Mouse (Mus musculus): ENCODE measurements around the gene Phlpp1.
"Not testable (repeated sequence)": the region's sequence is repeated elsewhere in the genome, so short reads cannot be mapped to it uniquely, and the experiment has no call there.

The Phlpp1 gene

DNA sequence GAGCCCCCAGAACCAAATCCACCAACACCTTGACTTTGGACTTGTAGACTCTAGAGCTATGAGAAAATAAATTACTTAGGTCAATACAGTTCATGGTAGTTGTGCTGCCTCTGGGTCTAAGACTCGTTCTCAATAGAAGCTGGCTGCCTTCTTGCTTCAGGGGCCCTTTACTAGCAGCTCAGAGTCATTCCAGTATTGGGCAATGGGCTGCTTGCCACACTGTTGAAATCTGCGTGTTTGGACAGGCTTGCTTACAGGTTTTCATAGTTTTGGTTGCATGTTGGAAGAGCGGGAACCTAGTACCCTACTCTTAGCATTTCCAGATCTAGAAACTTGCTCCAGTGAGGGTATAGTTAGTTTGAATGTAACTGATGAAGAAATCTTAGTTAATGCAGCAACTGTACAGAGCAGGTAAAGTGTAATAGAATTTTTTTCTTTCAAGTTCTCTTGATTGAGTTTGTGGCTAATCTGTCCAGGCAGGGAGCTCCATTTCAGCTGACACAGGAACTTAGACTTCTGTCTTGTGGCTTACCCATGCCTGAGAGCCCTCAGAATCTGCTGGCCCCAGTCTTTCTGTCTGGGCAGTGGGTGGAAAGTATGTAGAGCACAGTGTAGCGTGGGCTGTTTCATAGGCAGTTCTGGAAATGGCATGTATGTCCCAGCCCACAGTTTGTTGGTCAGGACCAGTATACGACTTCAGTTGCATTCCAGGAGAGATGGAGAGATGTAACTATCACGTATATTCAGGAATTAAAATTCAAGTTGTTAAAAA, 96.7 kb downstream of the Phlpp1 start:
- no peak for DNase-seq

DNA sequence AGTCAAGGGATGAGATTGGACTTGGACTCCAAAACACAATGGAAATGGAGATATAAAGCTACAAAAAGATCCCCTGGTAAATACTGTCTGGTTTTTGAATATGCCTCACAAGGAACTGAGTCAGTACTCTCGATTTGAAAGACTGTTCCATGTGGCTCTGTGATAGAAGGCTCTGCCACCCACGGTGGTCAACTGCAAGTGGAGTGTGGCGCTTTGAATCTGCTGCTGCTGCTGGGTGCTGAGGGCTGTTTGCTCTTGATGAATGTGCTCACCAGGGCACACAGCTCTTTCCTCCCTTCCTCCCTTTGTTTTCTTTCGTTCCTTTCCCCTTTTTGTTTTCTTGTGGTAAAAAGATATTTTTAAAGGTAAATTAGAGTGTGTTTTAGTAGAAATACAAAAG, 97.8 kb downstream of the Phlpp1 start:
- DNase-seq = no peak

DNA sequence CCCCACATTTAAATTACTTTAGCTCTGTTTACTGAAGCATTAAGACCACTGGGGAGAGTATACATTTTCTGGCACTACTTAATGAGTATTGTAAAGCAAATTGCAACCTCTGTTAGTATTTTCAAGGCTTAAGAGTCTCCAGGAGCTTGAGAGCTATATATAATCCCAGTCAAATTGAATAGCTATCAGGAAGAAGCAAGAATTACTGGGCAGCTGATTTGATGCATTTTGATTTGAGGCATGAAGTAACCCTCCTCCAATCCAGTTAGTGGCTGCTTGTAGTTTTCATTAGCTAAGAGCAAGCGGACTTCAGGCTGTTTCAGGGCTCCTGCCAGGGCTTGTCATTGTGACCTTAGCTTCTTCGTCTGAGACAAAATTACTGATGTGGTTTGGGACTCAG, 101.4 kb downstream of the Phlpp1 start:
- DNase-seq = no peak

DNA sequence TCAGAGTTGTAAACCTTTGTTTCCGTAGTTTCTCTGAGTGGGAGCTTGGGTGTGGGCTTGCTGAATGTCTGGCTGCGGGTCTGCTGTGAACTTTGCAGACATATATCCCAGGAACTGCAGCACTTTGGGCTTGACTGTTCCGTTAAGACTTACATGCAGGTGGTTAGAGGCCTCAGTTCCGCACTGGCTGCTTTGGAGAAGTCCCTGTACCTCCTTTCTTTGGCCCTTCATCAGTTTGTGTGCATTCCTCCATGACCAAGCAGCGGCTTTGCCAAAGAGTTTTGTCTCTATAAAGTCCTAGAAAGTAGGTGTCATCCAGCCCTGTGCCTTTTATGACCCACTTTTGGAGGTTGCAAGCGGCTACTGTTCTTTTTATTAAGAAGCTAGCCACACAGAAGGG, 102.2 kb downstream of the Phlpp1 start:
- no peak for DNase-seq

DNA sequence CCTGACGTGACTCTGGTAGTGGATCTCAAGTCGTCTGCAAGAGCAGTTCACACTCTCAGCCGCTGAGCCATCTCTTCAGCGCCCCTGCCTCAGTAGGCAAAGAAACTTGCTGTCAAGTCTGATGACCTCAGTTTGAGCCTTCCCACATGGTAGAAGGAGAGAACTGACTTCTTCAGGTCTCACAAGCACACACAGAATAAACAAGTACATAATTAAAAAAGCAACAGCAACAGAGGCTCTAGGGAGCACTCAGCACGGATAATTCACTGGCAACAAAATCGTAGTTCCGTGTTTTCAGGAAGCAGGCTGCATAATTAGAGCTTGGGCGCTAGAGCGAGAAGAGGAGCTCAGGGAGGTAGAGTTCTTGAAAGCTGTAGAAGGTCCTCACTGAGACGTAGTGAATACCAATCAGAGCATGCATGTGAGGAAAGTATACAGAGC, 103.0 kb downstream of the Phlpp1 start:
- DNase-seq = no peak

DNA sequence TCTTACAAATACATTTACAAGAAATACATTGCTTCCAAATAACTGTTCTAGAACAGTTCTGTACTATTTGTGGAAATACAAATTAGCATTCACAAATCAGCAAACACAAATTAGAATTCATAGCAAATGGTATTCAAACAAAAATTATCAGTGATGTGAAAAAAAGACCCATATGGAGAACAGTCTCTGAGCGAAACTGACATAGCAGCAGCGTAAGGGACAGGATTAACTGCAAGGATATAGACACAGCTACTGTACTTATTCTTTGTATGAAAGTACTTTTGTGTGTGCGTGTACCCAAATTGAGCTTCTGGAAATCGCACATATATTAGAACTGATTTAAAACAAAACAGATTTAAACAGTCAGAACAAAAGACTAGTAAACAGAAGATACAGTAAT, 103.6 kb downstream of the Phlpp1 start:
- no peak for DNase-seq

DNA sequence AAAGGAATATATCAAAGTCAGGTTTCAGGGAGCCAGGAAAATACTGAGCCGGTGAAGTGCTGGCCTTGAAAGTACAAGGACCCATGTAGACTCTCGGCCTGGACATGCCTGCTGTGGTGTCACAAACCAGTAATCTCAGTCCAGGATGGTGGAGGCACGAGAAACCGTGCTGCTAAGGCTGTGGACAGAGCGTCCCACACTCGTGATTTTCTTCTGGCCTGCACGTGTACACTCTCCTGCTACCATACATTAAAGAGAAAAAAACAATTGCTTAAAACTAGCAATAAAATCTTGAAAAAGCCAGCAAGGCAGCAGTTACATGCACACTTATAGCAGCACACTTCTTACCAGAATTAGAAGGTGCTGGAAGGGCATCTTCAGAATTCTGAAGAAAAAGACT, 104.2 kb downstream of the Phlpp1 start:
- DNase-seq = no peak

DNA sequence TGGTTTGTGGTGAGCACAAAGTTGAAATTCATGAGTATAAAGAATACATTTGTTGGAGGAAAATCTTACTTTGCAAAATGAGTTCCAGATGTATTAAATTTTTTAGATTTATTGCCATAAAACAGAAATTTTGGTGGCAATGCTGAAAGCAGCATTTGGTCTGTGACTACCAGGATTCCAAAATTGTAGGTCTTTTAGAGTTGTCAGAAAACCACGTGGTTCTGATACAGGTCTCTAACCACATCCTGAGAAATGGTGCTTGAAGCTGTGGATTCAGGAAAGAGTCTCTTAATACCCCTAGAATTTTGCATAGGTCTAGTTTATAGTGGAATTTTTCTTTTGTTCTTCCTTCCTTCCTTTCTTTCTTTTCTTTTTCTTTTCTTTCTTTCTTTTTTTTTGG, 105.3 kb downstream of the Phlpp1 start:
- no peak for DNase-seq

DNA sequence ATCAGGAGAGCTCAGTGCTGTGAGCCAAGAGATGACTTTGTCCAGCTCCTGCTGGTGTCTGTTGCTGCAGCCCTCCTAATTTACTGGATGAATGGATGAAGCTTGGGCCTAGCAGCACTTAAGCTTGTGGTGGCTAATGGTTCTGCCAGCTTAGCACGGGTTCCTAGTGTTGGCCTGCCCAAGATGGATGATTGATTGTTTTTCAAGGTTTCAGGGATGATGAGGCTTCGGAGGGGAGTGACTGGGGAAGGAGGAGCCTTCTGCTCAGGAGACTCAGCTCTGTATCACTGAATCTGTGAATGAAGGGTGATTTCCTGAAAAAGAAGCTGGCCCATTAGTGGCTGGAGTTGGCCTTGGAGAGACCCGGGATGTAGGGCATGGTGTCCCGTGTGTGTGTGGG, 105.7 kb downstream of the Phlpp1 start:
- no peak for DNase-seq

DNA sequence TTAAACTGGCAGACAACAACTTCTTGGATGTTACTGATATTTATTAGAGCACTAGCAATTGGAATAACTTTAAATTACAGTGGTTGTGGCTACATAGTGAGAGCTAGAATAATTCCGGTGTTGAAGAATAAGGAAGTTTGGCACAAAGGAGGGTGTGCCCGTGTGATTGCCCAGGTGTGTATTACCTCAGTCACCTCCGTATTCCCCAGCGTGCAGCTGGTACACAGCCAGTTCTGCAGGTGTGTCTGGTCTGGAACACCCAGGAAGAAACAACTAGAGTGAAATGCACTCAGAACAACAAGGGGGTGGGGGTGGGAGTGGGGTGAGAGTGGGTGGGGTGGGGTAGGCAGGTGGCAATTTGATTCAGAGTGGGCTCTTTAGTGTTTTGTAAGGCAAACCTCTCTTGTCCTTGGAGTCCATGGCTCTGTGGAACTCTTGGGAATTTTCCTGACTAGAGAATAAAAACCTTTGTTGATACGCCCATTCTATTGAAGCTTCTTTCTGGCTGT, 107.1 kb downstream of the Phlpp1 start:
- no peak for DNase-seq

DNA sequence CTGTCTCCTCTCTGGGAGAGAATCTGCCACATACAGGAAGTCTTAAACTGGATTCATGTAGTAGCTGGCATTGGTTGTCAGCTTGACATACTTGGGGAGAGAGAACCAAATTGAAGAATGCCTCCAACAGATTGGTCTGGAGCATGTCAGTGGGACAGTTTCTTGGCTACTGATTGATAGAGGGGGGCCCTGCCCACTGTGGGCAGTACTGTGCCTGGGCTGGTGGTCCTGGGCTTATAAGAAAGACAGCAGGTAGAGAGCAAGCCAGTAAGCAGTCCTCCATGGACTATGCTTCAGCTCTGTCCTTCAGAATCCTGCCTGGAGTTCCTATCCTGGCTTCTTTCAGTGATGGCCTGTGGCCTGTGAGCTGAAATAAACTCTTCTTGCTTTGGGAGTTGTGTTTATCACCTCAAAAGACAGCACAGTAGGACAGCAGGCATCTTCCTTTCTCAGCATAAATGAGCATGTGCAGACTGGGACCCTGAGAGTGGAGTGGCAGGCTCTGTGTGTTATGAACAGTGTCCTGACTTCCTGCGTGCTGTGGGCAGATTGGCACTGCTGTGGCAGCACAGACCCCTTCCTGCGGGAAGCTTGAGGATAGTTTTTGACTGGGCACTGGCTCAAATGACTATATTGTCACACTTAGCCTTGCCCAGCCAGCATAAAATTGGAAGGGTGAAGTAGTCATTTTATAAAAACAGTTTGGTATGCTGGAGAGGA, 108.0 kb downstream of the Phlpp1 start:
- no peak for DNase-seq

DNA sequence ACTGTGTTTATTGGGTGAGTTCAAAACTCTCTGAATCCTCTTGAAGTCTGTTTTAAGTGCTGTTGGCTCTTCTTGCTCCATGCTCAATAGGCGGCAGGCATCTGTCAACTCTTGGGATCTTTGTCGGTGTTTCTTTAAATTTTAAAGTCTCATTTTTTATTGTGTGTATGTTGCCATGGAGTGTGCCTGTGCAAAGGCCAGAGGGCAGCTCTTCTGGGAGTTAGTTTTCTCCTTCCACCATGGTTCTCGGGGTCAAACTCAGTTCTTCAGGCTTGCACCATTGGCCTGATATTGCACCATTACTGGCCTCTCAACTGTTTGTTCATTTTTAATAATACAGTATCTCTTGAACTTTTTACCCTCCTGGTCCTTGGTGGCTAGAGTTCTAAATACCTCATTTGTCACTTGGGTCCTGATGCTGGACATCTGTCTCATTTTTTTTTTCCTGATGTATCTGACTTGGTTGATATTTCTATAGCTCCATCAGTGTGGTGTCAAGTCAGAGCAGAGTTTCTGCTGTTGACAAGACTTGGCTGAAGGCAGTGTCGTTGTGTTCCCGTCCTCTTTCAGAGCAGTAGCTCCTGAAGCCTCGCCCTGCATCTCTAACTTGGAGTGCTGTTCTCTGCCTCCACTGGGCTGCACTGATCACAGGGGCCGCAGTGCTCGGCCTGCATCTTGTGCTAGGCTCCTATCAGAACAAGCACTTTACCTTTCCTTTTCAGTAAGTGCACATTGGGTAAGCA, 108.8 kb downstream of the Phlpp1 start:
- DNase-seq = peak; percentile 31

DNA sequence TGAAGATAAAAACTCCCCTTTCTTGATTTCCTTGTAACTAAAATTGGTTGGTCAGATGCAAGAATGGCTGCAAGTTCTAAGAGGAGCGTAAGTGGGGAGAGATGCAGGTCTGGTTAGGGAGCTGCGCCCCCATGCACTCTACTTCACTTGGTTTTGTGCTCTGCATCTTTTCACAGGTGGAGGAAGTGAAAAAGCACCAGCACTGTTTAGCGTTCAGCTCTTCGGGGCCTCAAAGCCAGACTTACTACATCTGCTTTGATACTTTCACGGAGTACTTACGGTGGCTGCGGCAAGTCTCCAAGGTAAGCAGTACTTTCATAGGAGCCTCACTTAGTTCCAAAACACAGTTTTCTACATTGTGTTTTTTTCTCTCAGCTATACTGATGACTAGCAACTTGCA, 115.3 kb downstream of the Phlpp1 start:
- DNase-seq = no peak

DNA sequence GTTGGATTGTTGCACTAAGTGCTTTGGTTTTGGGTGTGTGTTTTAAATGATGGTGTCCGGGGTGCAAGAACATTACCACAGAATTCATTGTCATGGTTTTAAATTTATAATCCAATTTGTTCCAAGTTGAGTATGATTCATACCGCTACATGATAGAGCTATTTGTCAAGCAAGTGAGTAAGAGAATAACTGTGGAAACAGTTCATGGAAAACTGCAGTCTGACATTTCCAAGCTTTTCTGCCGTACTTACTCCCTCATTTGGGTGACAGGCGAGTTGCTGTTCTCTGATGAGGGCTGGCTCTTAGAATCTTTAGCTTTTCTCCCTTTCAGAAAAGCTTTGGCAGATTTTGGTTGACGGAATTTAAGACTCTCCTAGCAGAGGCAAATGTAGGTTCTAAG, 117.5 kb downstream of the Phlpp1 start:
- no peak for DNase-seq

DNA sequence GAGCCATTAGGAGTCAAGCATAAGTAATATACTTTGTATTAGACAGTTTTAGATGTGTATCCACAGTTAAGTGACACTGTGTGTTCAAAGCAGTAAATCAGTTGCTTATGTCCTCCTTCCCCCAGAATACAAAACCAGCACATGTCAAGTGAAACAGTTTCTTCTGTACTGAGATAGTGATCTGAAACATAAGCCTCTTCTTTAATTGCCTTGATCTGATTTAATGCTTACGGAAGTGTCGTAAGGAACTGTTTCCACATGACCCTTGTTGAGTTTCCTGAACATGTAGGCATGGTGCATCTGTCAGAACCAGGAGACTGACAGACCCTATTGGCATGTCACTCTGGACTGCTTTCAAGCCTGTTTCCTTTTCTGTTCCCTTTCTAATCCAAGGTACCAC, 118.0 kb downstream of the Phlpp1 start:
- no peak for DNase-seq

DNA sequence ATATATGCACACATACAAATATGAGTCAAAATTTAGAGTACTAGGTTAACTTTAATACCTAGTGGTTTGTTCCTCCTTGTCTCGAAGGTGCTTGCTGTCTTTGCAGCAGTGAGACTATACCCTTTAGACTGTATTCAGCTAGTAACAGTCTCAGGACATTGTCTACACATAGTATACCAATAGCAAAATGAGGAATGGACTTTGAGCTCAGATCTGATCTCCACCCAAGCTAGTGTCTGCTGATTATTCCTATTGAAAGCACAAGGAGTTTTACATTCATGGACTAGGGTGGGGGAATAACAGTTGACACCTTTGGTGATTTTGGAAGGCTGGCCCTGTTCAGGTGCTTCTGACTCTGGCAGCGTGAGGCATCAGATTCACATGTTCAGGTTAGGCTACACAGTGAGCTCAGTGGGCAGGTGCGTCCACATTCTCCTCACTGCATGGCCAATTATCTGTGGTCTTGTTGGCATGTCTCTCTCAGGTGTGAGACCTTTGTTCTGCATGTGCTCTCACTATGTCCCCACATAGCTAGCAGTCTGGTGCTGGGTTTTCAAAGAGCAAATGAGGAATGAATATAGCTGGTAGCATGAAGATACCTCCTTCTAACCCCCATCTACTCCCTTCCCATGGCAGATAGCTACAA, 138.0 kb downstream of the Phlpp1 start:
- no peak for DNase-seq

DNA sequence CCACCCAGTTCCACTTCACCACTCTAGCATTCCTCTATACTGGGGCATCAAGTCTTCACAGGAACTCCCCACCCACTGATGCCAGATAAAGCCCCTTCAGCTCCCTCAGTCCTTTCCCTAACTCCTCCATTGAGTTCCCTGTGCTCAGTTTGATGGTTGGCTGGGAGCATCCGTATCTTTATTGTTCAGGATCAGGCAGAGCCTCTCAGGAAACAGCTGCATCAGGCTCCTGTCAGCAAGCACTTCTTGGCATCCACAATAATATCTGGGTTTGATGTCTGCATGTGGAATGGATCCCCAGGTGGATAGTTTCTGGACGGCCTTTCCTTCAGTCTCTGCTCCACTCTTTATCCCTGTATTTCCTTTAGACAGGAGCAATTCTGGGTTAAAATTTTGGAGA, 138.7 kb downstream of the Phlpp1 start:
- no peak for DNase-seq

DNA sequence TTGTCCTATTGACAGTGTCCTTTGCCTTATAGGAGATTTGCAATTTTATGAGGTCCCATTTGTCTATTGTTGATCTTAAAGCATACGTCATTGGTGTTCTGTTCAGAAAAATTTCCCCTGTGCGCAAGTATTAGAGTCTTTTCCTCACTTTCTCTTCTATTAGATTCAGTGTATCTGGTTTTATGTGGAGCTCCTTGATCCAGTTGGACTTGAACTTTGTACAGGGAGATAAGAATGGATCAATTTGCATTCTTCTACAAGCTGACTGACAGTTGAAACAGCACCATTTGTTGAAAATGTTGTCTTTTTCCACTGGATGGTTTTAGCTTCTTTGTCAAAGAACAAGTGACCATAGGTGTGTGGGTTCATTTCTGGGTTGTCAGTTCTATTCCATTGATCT, 140.3 kb downstream of the Phlpp1 start:
- not testable (repeated sequence) for DNase-seq

DNA sequence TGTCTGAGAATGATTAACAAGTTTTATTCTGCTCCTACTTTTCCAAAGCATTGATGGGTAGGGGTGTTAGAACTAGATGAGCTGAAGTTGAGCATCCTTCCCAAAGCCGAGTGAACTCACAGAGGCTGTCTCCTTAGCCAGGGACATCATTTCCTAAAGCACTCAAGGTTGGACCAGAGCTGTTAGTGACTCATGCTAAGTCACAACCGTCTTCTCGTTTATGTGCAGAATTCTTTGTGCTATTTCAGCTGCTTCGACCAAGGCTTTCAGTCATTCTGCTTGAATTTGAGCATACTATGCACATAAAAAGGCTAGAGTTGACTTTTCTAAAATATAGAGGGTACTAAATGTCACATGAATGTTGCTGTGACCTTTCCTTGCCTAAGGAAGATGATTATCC, 142.9 kb downstream of the Phlpp1 start:
- DNase-seq = no peak

DNA sequence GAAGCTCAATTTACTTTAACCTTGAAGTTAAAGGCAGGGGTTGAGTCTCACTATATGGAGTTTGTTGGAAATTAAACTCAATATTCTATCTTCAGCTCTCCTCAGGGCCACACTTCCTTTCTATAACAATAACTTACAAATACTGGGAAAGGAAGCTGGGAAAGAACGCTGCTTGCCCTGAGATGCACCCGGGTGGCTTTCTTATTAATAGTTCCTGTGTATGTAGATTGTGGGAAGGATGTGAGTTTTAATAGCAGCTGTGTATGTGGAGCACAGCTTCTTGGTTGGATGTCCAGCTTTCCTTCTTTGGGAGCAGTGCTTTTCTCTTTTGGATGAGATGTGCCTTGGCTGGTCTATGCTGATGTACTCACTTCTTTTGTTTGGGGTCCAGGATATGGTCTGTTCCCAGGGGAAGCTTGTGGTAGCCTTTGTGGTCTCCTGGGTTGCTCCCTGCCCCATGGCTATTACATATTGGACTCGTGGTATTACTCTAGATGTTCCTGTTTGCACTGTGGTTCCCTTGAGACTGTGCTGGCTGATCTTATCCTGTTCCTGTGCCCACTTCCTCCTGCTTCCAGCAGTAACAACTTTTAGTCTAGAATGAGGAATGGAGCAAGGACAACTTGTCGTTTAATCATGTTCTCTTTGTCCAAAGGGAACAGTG, 145.2 kb downstream of the Phlpp1 start:
- peak; percentile 37 for DNase-seq

DNA sequence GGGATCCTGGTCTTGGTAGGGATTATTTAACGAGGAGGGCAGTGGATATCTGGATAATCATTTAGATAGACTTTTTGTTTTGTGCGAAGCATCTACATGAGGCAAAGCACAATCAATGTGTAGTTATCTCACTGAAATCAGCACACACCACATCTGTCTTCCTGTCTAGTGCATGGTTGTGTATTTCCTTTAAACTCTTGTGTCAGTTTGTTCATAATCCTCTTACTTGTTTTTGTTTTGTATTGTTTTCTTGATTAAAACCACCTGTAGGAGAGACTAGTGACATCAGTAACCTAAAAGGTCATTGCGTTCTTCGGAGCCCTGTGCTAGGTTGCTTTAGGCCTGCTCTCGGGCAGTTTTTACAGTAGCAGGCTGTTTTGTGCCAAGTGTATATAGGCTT, 146.8 kb downstream of the Phlpp1 start:
- DNase-seq = no peak

DNA sequence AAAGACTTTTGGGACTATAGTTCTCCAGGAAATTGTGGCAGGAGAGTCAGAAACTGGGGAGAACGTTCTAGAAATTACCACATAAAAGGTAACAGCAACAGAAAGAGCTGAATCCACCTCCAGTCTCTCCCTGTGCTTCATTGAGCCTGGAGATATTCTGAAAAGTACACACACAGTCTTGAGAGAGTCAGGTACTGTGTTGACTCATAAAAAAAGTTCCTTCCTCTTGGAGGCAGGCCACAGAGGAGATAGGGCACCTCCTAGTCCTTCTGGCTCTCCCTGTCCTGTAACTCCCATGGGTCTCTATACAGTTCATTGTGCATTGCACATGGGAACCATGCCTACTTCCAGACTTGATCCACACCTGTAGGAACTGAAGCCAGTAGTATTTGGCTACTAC, 149.0 kb downstream of the Phlpp1 start:
- DNase-seq = no peak

Data from kidney, adult 11 months (tissue).